Mouse (Mus musculus): ENCODE data around the gene Ptrh2.
A peak's percentile ranks its signal among the peaks of the same experiment; 100 is the strongest.
"Not testable (repeated sequence)": the region's sequence is repeated elsewhere in the genome, so short reads cannot be mapped to it uniquely, and the experiment has no call there.

Gene Ptrh2

DNA sequence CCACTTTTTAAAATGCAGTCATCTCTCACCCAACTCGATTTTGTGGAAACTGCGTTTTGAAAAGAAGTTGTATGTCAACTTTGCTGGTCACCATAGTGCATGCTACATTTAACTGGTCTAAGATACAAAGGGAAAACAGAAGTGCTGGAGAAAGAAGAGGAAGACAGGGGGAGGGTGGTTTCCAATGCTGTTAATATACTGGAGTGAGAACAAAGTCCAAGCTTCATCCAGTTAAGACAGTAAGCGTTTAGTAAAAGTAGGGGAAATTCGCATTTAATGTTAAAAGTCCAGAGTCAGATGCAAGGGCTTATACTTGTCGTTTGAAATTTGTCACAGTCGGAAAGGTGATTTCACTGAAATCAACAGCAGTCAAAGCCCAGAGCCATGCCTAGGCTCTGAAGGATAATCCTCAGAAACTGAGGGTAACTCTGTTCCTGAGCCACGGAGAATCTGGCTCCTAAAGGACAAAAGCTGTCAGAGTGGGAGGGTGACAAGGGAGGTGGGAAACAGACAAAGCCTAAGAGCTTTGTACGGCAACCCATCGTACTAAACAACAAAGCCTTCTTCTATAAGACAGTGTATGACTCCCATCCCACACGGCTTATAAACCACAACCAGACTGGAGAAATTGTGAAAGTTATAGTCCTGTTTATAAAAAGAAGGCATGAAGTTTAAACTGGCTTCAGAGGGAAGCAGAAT lies 50.6 kb downstream of the Ptrh2 start:
- no peak for DNase-seq (ENCODE audit: low spot score)

DNA sequence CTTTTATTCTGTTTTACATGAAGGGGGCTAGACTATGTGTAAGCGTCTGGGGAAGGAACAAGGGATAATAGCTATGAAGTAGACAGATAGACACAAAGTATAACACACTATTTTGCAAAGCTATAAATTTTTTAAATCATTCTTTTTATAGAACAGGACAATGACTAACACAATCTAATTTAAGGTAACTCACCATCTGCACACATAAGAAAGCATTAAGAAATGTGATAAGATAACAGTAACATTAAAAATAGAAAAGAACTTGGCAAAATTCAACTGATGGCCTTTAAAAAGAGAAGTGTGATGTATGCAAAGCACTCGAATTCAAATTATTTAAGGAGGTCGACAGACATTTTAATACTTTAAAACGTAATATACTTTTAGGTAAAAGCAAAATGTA lies 51.2 kb downstream of the Ptrh2 start:
- DNase-seq (ENCODE audit: low spot score) = no peak

DNA sequence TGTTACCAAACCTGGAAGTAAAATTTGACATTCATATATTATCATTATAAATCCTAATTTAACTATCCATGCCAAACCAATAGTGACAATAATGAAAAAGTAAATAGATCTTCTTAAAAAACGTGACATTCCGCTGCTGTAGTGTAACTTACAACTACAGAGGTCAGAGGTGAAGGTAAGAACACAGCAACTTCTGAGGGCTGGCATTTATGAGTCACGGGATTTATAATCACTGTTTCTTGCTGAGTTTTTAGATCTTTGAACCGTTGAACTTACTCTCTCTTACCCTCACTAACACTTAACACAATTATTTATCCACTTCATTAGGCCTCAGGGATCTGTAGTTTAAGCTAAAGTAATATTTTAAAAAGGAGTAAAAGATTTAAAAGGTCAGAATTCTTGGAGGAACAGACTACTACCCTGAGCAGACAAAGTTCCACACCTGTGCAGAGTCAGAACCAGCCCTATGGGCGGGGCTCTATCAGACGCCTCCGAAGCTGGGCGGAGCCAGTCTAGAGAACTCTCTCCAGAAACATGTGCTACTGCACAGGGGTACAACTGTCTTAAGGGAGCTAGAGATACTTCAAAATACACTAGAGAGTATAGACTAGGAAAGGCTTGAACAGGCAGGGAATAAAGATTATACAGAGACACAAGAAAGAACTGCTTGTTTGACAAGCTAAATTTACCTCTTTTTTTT lies 53.7 kb downstream of the Ptrh2 start:
- DNase-seq (ENCODE audit: low spot score) = peak; percentile 7

DNA sequence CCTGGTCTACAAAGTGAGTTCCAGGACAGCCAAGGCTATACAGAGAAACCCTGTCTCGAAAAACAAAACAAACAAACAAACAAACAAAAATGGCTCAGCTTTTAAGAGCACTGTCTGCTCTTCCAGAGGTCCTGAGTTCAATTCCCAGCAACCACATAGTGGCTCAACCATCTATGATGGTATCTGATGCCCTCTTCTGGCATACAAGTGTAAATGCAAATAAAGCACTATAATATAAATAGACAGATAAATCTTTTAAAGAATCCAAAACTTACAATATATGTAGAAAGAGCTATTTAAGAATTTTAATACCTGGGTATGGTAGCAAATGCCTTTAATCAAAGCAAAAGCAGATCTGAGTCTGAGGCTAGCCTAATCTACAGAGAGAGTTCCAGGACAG lies 54.5 kb downstream of the Ptrh2 start:
- not testable (repeated sequence) for DNase-seq (ENCODE audit: low spot score)

DNA sequence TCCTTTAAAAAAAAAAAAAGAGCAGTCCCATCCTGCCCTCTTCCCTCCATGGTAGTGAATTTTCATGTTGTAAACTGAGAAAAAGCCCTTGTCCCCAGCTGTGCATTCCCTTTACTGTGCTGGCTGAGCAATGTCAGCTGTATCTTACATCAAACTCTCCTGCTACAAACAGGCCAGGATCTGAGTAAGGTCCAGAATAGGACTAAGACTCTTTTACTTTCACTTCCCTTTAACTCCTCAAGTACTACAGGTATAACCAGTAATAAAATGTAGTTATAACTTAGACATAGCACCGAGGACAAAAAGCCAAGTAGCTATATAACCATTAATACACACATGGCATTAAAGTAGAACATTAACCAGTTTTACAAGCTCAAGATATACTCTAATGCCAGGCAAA lies 55.2 kb downstream of the Ptrh2 start:
- DNase-seq (ENCODE audit: low spot score) = no peak

DNA sequence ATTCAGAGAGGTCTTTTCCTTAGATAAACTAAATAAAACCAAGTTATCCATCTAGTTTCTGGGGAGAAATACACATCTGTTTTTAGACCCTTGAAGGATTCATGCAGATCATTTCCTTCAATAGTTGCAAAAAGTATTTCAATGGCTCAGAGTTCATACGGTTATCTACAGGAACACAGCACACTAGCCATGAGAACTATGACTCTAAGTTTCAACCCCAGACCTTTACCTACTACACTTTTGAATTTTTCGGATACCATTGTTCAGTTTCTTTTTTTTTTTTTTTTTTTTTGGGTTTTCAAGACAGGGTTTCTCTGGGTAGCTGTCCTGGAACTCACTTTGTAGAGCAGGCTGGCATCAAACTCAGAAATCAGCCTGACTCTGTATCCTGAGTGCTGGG lies 55.7 kb downstream of the Ptrh2 start:
- DNase-seq (ENCODE audit: low spot score) = no peak

DNA sequence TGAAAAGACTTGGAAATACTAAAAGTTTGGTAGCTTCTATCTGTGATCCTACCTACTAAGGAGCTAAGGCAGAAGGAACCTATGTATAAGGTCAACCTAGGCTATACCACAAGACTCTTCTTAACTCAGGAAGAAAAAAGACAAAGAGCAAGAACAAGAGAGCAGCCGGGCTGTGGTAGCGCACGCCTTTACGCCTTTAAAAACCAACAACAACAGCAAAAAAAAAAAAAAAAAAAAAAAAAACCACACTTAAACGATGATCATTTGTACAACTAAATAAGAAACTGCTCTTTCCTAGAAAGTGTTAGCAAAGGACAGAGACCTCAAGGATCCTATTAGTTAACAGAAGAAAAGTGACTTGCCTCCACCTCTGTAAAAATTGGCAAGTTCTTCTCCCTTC lies 57.7 kb downstream of the Ptrh2 start:
- no peak for DNase-seq (ENCODE audit: low spot score)
